Mouse (Mus musculus): Measurements from ENCODE around the gene Mob3c. TPM values are rescaled to one million over a fixed set of nuclear protein-coding genes. Genes with fewer than 3 reads are reported as not detected.

Mob3c gene
- polyA plus RNA-seq, 1 experiment from 2014 or later = 6.3 TPM

Other genes starting within 250 kb of the Mob3c start
- gene Cyp4a32, start 227.1 kb upstream of the Mob3c start, polyA plus RNA-seq (2016; fragmentation: Nextera tagmentation; extraction: Ambion mirVana) = not detected in 2 replicates
- 0.38 TPM in 1 of 2 replicates, not detected in the other for gene Cyp4b1, start 180.4 kb upstream of the Mob3c start, polyA plus RNA-seq (2016; fragmentation: Nextera tagmentation; extraction: Ambion mirVana)
- 30.1 and 30.6 TPM in 2 replicates for gene Efcab14, start 90.3 kb upstream of the Mob3c start, polyA plus RNA-seq (2016; fragmentation: Nextera tagmentation; extraction: Ambion mirVana)
- gene Tex38, start 47.1 kb upstream of the Mob3c start, polyA plus RNA-seq (2016; fragmentation: Nextera tagmentation; extraction: Ambion mirVana) = 0.30 TPM in 1 of 2 replicates, not detected in the other
- 41.3 and 44.2 TPM in 2 replicates for gene Atpaf1, start 43.3 kb upstream of the Mob3c start, polyA plus RNA-seq (2016; fragmentation: Nextera tagmentation; extraction: Ambion mirVana)
- gene Mknk1, start 11.1 kb downstream of the Mob3c start, polyA plus RNA-seq (2016; fragmentation: Nextera tagmentation; extraction: Ambion mirVana) = 28.0 and 30.1 TPM in 2 replicates
- not detected in 2 replicates for gene Kncn, start 56.3 kb downstream of the Mob3c start, polyA plus RNA-seq (2016; fragmentation: Nextera tagmentation; extraction: Ambion mirVana)
- gene 6430628N08Rik, start 62.6 kb downstream of the Mob3c start, polyA plus RNA-seq (2016; fragmentation: Nextera tagmentation; extraction: Ambion mirVana) = 0.42 and 0.50 TPM in 2 replicates
- 18.2 and 18.3 TPM in 2 replicates for gene Dmbx1, start 111.8 kb downstream of the Mob3c start, polyA plus RNA-seq (2016; fragmentation: Nextera tagmentation; extraction: Ambion mirVana)
- 4.5 and 5.5 TPM in 2 replicates for gene Faah, start 189.8 kb downstream of the Mob3c start, polyA plus RNA-seq (2016; fragmentation: Nextera tagmentation; extraction: Ambion mirVana)
- 20.4 and 20.7 TPM in 2 replicates for gene Nsun4, start 225.8 kb downstream of the Mob3c start, polyA plus RNA-seq (2016; fragmentation: Nextera tagmentation; extraction: Ambion mirVana)
- 371 and 380 TPM in 2 replicates for gene Uqcrh, start 247.0 kb downstream of the Mob3c start, polyA plus RNA-seq (2016; fragmentation: Nextera tagmentation; extraction: Ambion mirVana)
- gene Lrrc41, start 247.2 kb downstream of the Mob3c start, polyA plus RNA-seq (2016; fragmentation: Nextera tagmentation; extraction: Ambion mirVana) = 69.6 and 71.2 TPM in 2 replicates